Mouse (Mus musculus) forelimb bud, embryonic 11.5 days (tissue): Measurements from ENCODE around the gene Nde1.

Experiments used
- DNase-seq: peaks from one replicate; pipeline ENCODE4 v3.0.0-alpha.2; 2012; ENCODE audit warnings: low read depth, low spot score

Nde1 gene

DNA sequence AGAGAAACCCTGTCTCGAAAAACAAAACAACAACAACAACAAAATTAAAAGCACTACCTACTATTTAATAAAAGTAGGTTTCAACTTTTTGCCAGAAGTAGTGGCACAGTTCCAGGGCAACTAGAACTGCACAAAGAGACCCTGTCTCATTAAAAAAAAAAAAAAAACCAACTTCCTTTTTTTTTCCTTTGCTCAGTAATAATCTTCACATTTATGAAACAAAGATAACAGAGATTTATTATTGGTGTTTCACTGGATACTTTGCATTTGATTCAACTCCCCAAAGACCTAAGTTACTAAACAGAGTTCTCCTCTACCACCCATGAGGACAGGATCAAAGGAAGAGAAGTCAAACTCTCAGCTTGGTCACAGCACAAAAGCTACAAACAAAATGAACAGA, 2.1 kb upstream of the Nde1 start:
- no peak for DNase-seq

DNA sequence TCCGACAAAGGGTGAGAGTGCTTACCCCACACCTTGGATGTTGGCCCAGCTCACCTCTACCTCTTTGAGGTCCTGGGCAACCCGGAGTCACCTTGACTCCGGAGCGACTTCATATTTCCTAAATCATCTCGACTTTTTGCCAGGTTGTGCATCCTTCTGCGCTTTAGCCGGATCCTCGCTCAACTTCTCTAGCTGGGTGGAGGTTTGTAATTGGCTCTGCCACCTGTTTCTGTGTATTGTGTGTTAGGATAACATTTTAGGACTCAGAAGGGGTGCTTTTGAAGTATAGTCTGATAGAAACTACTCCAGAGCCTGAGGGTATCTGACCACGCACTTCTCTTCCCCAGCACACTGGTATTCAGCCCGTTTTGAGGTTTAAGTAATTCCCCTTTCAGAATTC, 656 bp downstream of the Nde1 start:
- peak; percentile 10 for DNase-seq

DNA sequence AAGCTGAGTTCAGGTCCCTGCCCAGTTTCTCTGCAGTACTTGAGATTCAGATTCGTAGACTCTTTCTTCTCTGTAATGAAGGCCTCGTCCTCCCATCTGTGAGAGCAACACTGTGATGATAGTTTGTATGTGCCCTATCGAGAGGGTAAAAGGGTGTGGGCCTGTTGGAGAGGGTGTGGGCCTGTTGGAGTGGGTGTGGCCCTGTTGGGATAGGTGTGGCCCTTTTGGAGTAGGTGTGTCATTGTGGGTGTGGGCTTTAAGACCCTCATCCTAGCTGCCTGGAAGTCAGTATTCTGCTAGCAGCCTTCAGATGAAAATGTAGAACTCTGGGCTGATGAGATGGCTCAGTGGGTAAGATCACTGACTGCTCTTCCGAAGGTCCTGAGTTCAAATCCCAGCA, 3.4 kb downstream of the Nde1 start:
- no peak for DNase-seq

DNA sequence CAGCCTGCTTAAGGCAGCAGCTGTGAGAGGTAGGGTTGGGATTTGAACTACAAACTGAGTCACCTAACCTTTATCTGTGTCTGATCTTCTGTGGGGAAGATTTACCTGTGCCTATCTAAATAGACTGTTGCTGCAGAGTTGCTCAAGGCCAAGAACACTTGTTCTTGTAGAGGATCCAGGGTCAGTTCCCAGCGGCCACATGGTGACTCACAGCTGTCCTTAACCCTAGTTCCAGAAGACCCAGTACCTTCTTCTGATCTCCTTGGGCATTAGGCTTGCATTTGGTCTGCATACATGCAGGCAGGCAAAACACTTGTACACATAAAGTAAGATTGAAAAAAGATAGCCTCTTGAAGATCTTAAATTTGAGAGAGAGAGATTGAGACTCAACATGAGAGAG, 6.6 kb downstream of the Nde1 start:
- no peak for DNase-seq

DNA sequence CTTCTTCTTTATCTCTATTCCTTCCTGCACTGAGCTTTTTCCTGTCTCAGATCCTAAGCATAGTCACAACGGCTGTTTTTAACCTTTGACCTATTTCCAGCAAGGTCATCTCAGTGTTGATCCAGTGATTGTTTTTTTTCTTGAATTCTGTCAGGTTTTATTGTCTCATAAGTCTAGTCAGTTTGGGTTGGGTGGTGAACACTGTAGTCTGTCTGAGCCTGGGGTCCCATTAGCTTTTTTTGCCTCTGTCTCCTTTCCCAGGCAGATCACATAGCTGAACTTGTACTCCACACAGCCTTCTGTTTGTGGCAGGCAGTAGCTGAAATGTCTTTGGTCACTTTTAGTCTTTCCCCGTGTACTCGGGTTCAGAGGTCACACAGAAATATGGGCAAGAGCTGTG, 15.0 kb downstream of the Nde1 start:
- no peak for DNase-seq

DNA sequence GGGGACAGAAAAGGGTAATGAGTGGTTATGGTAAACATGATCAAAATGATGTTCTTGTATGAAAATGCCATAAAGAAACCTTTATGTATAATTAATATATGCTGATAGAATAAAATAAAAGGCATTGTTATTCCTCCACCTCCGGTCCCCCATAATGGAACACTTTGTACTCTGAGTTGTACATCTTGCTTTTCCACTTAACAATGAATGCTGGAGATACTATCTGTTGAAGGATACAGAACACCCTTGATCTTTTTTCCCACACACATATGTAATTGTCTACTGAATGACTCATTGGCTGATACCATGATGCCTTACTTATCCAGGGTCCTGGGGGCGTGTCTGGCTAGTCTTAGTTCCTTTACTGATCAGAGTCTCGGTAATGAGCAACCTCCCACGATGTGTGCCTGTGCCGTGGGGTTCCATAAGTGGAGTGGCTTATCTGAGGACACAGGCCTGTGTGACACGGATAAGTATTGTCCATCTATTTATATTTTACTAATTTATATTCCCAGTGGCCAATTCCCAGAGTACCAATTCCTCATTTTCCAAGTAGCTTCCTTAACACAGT, 17.2 kb downstream of the Nde1 start:
- no peak for DNase-seq

DNA sequence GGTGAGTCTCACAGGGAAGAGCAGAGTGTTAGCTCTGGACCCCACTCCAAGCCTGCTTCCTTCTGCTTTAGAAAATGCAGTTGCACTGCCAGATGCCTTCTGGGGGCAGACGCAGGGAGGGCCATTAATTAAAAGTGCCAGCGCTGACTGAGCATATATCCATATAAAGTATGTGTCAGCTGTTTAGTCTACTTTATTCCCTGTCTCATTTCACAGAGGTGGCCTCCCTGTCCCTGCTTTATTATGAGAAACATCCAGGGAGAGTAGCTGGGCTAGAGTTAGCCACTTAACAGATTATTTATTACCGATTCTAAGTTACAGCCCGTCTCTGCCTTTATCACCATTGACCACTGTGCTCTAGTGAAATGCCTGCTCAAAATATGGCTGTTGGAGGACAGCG, 19.3 kb downstream of the Nde1 start:
- DNase-seq, result no peak

DNA sequence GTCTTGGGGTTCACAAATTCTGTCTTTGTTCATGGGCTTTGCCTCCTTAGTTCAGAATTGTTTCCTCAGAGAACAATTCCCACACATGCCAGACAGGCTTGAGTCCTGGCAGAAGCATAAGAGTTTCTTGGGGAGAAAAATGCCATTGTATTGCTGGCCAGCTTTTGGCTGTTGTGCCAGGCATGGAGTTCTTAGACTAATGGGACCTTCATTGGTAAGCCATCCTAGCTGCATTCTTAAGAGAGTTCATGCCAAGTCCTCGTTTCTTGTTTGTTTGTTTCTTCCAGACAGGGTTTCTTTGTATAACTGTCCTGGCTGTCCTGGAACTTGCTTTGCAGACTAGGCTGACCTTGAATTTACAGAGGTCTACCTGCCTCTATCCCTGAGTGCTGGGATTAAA, 20.8 kb downstream of the Nde1 start:
- DNase-seq, result no peak

DNA sequence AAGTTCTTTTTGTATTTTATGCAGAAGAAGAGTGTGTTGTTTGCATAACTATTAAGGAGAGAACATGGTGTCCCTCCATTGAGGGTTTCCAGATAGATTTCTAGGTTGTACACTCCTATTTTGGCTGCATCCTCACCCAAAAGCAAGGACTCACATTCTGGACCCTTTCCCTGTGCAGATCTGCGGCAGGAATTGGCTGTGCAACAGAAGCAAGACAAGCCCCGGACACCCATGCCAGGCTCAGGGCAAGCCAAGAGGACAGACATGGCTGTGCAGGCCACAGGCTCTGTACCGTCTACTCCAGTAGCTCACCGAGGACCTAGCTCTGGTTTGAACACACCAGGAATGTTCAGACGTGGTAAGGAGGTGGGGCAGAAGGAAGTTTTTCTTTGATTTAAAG, 22.4 kb downstream of the Nde1 start:
- no peak for DNase-seq

DNA sequence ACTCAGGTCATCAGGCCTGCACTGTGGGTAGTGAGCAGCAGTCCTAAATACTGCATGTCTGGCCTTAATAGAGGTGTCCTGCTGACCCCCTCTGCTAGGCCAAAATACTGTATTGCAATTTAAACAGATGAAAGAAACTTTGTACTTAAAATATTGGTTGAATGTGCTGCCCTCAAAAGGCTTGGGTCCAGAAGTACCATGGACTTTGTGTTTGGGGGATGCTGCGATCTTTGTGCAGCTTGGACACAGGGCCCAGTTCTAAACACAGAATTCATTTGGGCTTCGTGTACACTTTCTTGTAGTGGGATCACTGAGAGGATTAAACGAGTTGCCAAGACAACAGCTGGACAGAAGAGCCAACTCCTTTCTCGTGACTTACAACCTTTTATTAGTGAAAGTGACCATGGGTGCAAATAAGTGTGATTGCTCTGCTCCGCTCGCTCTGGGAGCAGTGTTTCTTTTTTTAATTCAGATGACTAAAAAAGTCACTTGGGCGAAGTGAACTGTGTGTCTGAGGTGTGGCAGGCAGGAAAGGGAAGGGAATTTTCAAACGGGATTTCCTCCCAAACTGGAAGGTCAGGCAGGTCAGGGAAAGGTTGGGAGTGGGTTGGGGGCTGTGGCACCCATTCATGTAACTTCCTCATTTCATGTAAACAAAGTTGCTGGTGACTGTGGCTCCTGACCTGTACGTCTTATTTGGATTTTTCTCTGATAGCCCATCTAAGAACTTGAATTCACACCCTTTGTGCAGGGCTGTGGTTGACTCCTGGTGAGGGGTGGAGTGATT, 31.3 kb downstream of the Nde1 start:
- no peak for DNase-seq

DNA sequence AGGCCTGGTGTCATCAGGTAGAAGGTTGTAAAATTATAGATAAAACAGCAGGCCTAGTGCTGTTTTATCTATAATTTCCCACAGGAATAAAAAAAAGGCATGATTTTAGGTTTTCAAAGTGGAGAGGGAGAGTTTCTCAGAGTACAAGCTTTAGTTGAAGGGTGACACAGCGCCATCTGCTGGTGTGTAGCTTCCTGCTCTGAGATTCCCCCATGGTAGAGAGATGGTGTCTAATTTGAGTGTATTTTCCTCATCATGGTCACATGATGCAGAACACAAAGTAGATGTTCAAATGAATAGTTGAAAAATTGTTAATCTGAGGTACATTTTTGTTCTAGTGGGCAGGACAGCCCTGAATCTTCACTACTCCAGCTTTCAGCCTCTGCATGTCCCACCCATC, 32.4 kb downstream of the Nde1 start:
- peak; percentile 41 for DNase-seq

DNA sequence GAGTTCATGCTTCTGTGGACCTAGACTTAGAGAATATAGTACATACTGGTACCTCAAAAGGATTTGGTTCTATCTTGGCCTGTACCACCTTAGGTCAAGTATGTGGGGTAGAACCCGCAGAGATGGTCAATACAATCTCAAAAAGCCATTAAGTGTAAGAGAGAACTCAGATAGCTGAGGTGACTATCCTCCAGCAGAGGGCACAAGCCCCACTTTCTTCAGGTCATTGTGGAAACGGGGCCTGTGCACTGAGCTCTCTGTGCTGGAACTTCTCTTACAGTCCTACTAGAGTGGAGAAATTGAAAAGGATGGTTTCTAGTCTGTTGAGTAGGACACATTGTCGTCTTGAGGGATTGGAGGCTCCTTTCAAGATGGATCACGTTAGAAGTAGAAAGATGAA, 35.7 kb downstream of the Nde1 start:
- no peak for DNase-seq

DNA sequence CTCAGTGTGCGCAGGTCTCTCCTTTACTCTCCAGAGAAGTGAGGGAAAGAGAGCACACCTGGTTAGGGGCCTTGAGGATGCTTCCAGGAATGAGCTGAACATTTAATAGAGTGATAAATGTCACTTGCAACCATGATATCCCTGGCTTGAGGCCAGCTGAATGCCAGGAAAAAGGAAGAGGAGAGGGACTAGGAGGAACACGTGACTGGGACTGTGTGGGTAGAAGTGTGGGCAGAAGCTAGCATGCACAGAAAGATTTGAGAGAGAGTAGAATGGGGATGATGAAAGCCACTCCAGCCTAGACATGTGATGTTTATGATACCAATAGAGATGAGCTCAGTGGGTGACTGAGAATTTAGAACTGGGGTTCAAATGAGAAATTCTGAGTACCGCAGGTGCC, 52.1 kb downstream of the Nde1 start:
- DNase-seq, result no peak

DNA sequence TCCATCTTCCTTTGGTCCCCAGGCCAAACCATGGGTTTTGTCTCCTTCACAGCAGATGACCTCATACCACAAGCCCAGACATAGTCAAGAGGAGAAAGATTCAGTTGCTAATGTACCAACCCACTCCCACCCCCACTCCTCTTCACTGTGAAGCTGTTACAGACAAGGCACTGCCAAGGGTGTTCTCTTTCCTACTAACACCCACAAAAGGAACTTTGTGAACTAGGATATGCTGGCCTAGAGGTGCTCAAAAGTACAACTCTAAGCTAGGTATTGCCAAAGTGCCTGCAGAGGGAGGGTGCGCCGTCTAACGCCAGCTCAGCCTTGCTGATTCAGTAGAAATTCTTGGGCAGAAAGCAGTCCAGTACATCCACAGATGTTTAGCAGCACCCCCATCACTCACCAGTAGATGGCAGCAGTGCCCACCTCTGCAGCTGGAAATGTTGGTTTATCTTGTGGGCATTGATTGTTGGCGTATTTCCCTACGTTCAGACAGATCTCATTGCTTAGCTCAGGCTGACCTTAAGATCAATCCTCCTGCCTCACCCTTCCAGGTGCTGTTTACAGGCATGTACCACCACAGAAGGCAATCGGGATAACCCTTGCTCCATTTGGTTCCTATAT, 74.1 kb downstream of the Nde1 start:
- DNase-seq, result peak; percentile 81

DNA sequence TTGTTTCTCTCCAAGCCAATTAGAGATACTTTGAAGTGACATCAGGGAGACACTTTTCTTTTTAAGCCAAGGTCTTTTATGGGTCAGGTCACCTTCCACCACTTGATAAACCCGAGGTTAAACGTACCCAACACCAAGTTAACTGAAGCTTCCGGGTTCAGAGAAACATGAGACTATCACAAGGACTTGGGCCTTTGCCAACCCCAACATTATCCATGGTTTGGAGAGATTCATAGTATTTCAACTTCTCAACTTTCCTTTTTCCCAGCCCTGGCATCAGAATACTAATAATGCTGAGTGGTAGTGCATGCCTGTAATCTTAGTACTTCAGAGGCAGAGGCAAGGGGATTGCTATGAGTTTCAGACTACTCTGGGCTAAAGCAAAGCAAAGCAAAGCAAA, 79.0 kb downstream of the Nde1 start:
- no peak for DNase-seq
